Mouse (Mus musculus) adrenal gland, adult 2 months (tissue): ENCODE measurements around the gene Gm13287. TPM values are rescaled to one million over a fixed set of nuclear protein-coding genes. Genes with fewer than 3 reads are reported as not detected.
A peak's percentile ranks its signal among the peaks of the same experiment; 100 is the strongest.
"Not testable (repeated sequence)": the region's sequence is repeated elsewhere in the genome, so short reads cannot be mapped to it uniquely, and the experiment has no call there.

Experiments used
- DNase-seq: peaks from one replicate; pipeline ENCODE4 v3.0.0; 2021
- long read RNA-seq: library from polyadenylated mRNA; stranded (forward); transcript quantifications from one replicate; pipeline ENCODE4 v2.0.0, GENCODE M21; 2021
- polyA plus RNA-seq: library from polyadenylated mRNA; depleted of rRNA; stranded (reverse); fragments of >200 nt; gene quantifications from 2 replicates; pipeline ENCODE4 v1.2.3, GENCODE M21; 2012; rRNA removed
- total RNA-seq, 2 experiments: library from RNA; stranded (reverse); gene quantifications; 2 replicates each; pipeline ENCODE4 v1.2.3; 2021

Gm13287 gene
- total RNA-seq (not detected), polyA plus RNA-seq (0.22 TPM in 1 of 2 replicates, not detected in the other)
- long read RNA-seq: 0 reads

DNA sequence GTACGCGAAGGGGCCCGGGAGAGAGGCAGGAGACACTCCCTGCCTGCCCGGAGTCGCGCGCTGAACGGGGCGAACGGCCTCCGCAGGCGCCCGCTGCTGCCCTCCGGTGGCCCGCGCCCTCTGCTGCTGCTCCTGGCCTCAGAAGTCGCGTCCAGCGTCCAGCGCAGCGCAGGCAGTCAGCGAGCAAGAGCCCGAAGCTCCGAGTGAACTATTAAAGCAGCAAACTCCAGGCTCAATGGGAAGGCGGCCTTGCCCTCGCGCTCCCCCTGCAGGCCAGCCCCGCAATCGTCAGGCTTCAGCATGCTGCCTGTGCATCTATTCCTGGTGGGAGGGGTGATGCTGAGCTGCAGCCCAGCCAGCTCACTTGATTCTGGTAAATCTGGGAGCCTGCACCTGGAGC is at the start of gene Gm13287:
TSS of gene Gm13287 (plus strand) at position 301 of the 400 bp plus-strand sequence.
- not testable (repeated sequence) for DNase-seq

DNA sequence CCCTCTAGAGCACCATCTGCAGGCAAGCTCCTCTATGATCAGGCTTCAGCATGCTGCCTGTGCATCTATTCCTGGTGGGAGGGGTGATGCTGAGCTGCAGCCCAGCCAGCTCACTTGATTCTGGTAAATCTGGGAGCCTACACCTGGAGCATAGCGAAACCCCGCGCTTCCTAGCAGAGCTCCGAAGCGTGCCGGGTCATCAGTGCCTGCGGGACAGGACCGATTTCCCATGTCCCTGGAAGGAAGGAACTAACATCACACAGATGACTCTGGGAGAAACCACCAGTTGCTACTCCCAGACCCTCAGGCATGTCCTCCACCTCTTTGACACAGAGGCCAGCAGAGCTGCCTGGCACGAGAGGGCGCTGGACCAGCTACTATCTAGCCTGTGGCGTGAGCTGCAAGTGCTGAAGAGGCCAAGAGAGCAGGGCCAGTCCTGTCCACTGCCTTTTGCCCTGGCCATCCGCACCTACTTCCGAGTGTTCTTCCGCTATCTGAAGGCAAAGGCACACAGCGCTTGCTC is 48.2 kb upstream of the Gm13287 start, which contains the start of gene Gm13271:
TSS of gene Gm13271 (plus strand) at position 51 of the 523 bp plus-strand sequence.
- peak; percentile 63 for DNase-seq

DNA sequence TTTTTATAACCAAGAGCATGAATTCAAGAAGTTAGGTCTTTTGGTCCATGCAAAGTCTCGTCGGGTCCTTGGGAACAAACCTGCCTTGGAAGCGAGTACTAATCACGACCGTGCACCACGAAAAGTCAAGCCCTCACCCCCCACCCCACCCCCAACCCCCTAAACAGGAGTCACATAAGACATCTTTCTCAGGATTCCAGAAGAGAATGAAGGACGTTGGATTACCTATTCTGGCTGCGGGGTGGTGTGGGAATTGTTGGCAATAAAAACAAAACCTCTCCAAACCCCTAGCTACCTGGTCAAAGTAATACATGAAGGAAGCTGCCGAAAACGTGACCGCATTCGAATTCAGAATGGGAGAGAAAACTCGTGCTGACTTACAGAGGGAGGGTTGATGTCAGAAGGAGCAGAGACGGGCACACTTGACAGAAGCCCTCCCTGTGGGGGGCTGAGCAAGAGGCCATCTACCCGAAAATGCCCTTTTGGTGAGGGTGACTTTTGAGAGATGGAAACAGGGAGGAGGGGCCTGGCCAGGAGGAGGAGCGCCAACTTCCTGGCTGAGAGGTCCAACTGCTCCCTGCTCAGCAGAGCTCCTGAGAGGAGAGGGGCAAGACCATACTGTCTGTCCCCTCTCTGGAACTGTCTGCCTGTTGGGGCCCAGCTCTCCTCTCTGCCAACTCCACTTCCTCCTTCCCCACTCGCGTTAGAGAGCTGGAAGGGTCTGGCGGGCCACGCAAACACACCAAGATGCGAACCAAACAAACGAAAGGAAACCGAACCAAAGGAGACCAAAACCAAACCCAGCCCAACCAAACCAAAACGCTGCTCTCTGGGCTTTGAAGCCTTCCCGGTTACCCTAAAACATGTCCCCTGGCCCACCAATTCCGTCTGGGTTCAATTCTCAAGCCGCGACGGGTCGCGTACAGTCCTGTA is 46.2 kb upstream of the Gm13287 start:
- DNase-seq: peak; percentile 43

DNA sequence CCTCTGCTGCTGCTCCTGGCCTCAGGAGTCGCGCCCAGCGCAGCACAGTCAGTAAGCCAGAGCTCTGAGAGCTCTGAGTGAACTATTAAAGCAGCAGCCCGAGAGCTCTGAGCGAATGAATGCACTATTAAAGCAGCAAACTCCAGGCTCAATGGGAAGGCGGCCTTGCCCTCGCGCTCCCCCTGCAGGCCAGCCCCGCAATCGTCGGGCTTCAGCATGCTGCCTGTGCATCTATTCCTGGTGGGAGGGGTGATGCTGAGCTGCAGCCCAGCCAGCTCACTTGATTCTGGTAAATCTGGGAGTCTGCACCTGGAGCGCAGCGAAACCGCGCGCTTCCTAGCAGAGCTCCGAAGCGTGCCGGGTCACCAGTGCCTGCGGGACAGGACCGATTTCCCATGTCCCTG is 45.4 kb upstream of the Gm13287 start:
- DNase-seq: peak; percentile 92

DNA sequence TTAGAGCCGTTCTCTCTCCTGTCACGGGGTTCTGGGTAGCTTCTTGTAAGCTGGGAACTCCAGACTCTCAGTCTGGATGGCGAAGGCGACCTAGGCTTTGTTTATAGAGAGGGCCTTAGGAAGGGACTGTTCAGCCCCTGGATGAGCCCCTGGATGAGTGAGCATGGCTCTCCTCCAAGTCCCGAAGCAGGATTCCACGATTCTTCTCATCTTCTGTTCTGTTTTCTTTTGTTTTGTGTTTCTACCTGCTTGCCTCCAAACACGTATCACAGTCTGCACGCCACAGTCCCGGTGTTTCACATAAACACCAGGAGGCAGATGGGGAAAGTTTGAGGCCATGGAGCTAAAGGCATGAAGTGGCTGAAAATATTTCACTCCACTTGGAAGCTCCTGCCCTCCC is 44.3 kb upstream of the Gm13287 start:
- DNase-seq: not testable (repeated sequence)

DNA sequence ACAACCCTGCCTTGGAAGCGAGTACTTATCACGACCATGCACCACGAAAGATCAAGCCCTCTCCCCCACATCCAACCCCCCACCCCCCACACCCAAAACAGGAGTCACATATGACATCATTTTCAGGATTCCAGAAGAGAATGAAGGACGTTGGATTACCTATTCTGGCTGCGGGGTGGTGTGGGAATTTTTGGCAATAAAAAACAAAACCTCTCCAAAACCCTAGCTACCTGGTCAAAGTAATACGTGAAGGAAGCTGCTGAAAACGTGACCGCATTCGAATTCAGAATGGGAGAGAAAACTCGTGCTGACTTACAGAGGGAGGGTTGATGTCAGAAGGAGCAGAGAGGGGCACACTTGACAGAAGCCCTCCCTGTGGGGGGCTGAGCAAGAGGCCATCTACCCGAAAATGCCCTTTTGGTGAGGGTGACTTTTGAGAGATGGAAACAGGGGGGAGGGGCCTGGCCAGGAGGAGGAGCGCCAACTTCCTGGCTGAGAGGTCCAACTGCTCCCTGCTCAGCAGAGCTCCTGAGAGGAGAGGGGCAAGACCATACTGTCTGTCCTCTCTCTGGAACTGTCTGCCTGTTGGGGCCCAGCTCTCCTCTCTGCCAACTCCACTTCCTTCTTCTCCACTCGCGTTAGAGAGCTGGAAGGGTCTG is 43.3 kb upstream of the Gm13287 start, which contains the start of gene Gm13283:
TSS of gene Gm13283 (plus strand) at position 510 of the 659 bp plus-strand sequence.
- DNase-seq: peak; percentile 26

DNA sequence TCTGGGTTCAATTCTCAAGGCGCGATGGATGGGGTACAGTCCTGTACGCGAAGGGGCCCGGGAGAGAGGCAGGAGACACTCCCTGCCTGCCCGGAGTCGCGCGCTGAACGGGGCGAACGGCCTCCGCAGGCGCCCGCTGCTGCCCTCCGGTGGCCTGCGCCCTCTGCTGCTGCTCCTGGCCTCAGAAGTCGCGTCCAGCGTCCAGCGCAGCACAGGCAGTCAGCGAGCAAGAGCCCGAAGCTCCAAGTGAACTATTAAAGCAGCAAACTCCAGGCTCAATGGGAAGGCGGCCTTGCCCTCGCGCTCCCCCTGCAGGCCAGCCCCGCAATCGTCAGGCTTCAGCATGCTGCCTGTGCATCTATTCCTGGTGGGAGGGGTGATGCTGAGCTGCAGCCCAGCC is 42.6 kb upstream of the Gm13287 start:
- peak; percentile 90 for DNase-seq

DNA sequence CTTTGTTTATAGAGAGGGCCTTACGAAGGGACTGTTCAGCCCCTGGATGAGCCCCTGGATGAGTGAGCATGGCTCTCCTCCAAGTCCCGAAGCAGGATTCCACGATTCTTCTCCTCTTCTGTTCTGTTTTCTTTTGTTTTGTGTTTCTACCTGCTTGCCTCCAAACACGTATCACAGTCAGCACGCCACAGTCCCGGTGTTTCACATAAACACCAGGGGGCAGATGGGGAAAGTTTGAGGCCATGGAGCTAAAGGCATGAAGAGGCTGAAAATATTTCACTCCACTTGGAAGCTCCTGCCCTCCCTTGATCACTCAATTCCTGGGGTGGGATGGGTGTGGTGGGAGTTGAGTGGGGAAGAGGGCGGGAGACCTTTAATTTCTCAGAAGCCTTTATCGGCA is 41.3 kb upstream of the Gm13287 start:
- DNase-seq: peak; percentile 45

DNA sequence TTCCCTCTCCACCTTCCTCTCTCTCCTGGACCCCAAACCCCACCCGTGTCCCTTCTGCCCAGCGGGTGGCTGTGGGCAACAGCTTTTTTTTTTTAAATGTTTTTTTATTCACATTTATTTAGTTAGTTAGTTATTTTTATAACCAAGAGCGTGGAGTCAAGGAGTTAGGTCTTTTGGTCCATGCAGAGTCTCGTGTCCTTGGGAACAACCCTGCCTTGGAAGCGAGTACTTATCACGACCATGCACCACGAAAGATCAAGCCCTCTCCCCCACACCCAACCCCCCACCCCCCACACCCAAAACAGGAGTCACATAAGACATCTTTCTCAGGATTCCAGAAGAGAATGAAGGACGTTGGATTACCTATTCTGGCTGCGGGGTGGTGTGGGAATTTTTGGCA is 40.7 kb upstream of the Gm13287 start:
- DNase-seq: not testable (repeated sequence)

DNA sequence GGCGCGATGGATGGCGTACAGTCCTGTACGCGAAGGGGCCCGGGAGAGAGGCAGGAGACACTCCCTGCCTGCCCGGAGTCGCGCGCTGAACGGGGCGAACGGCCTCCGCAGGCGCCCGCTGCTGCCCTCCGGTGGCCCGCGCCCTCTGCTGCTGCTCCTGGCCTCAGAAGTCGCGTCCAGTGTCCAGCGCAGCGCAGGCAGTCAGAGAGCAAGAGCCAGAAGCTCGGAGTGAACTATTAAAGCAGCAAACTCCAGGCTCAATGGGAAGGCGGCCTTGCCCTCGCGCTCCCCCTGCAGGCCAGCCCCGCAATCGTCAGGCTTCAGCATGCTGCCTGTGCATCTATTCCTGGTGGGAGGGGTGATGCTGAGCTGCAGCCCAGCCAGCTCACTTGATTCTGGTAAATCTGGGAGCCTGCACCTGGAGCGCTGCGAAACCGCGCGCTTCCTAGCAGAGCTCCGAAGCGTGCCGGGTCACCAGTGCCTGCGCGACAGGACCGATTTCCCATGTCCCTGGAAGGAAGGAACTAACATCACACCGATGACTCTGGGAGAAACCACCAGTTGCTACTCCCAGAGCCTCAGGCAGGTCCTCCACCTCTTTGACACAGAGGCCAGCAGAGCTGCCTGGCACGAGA is 39.6 kb upstream of the Gm13287 start:
- DNase-seq: peak; percentile 86

DNA sequence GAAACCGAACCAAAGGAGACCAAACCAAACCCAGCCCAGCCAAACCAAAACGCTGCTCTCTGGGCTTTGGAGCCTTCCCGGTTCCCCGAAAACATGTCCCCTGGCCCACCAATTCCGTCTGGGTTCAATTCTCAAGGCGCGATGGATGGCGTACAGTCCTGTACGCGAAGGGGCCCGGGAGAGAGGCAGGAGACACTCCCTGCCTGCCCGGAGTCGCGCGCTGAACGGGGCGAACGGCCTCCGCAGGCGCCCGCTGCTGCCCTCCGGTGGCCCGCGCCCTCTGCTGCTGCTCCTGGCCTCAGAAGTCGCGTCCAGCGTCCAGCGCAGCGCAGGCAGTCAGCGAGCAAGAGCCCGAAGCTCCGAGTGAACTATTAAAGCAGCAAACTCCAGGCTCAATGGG is 29.5 kb upstream of the Gm13287 start, which contains the start of gene Gm13290:
TSS of gene Gm13290 (plus strand) at position 301 of the 400 bp plus-strand sequence.
- not testable (repeated sequence) for DNase-seq

DNA sequence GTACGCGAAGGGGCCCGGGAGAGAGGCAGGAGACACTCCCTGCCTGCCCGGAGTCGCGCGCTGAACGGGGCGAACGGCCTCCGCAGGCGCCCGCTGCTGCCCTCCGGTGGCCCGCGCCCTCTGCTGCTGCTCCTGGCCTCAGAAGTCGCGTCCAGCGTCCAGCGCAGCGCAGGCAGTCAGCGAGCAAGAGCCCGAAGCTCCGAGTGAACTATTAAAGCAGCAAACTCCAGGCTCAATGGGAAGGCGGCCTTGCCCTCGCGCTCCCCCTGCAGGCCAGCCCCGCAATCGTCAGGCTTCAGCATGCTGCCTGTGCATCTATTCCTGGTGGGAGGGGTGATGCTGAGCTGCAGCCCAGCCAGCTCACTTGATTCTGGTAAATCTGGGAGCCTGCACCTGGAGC is 26.4 kb upstream of the Gm13287 start, which contains the start of gene Gm13289:
TSS of gene Gm13289 (plus strand) at position 301 of the 400 bp plus-strand sequence.
- DNase-seq: not testable (repeated sequence)

DNA sequence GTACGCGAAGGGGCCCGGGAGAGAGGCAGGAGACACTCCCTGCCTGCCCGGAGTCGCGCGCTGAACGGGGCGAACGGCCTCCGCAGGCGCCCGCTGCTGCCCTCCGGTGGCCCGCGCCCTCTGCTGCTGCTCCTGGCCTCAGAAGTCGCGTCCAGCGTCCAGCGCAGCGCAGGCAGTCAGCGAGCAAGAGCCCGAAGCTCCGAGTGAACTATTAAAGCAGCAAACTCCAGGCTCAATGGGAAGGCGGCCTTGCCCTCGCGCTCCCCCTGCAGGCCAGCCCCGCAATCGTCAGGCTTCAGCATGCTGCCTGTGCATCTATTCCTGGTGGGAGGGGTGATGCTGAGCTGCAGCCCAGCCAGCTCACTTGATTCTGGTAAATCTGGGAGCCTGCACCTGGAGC is 23.5 kb upstream of the Gm13287 start, which contains the start of gene Gm13272:
TSS of gene Gm13272 (plus strand) at position 301 of the 400 bp plus-strand sequence.
- DNase-seq: not testable (repeated sequence)

DNA sequence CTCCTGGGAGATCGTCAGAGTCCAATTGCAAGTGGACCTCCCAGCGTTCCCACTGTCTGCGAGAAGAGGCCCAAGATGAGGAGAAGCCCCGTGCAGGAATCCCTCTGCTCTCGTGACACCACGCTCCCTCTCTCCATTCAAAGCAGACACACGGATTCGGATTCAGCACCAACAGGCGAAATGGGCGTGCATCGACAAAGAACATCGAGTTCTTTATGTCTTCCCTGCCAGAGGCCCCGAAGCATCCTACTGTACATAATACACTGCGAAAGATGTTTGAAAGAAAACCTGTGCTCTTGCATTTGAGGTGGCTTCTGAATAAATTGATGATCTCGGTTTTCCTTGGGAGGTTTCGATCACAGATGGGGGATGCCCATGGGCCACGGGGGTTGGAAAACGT is 22.7 kb upstream of the Gm13287 start:
- not testable (repeated sequence) for DNase-seq

DNA sequence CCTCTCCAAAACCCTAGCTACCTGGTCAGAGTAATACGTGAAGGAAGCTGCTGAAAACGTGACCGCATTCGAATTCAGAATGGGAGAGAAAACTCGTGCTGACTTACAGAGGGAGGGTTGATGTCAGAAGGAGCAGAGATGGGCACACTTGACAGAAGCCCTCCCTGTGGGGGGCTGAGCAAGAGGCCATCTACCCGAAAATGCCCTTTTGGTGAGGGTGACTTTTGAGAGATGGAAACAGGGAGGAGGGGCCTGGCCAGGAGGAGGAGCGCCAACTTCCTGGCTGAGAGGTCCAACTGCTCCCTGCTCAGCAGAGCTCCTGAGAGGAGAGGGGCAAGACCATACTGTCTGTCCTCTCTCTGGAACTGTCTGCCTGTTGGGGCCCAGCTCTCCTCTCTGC is 21.2 kb upstream of the Gm13287 start, which contains the start of gene Ifnz:
TSS of gene Ifnz (plus strand) at position 301 of the 400 bp plus-strand sequence.
- not testable (repeated sequence) for DNase-seq

DNA sequence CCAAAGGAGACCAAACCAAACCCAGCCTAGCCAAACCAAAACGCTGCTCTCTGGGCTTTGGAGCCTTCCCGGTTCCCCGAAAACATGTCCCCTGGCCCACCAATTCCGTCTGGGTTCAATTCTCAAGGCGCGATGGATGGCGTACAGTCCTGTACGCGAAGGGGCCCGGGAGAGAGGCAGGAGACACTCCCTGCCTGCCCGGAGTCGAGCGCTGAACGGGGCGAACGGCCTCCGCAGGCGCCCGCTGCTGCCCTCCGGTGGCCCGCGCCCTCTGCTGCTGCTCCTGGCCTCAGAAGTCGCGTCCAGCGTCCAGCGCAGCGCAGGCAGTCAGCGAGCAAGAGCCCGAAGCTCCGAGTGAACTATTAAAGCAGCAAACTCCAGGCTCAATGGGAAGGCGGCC is 20.7 kb upstream of the Gm13287 start:
- peak; percentile 48 for DNase-seq

DNA sequence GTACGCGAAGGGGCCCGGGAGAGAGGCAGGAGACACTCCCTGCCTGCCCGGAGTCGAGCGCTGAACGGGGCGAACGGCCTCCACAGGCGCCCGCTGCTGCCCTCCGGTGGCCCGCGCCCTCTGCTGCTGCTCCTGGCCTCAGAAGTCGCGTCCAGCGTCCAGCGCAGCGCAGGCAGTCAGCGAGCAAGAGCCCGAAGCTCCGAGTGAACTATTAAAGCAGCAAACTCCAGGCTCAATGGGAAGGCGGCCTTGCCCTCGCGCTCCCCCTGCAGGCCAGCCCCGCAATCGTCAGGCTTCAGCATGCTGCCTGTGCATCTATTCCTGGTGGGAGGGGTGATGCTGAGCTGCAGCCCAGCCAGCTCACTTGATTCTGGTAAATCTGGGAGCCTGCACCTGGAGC is 17.6 kb upstream of the Gm13287 start, which contains the start of gene Gm13276:
TSS of gene Gm13276 (plus strand) at position 301 of the 400 bp plus-strand sequence.
- DNase-seq: not testable (repeated sequence)

DNA sequence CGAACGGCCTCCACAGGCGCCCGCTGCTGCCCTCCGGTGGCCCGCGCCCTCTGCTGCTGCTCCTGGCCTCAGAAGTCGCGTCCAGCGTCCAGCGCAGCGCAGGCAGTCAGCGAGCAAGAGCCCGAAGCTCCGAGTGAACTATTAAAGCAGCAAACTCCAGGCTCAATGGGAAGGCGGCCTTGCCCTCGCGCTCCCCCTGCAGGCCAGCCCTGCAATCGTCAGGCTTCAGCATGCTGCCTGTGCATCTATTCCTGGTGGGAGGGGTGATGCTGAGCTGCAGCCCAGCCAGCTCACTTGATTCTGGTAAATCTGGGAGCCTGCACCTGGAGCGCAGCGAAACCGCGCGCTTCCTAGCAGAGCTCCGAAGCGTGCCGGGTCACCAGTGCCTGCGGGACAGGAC is 14.7 kb upstream of the Gm13287 start, which contains the start of gene Gm13277:
TSS of gene Gm13277 (plus strand) at position 231 of the 400 bp plus-strand sequence.
- peak; percentile 79 for DNase-seq

DNA sequence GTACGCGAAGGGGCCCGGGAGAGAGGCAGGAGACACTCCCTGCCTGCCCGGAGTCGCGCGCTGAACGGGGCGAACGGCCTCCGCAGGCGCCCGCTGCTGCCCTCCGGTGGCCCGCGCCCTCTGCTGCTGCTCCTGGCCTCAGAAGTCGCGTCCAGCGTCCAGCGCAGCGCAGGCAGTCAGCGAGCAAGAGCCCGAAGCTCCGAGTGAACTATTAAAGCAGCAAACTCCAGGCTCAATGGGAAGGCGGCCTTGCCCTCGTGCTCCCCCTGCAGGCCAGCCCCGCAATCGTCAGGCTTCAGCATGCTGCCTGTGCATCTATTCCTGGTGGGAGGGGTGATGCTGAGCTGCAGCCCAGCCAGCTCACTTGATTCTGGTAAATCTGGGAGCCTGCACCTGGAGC is 11.8 kb upstream of the Gm13287 start, which contains the start of gene Gm13278:
TSS of gene Gm13278 (plus strand) at position 301 of the 400 bp plus-strand sequence.
- not testable (repeated sequence) for DNase-seq

DNA sequence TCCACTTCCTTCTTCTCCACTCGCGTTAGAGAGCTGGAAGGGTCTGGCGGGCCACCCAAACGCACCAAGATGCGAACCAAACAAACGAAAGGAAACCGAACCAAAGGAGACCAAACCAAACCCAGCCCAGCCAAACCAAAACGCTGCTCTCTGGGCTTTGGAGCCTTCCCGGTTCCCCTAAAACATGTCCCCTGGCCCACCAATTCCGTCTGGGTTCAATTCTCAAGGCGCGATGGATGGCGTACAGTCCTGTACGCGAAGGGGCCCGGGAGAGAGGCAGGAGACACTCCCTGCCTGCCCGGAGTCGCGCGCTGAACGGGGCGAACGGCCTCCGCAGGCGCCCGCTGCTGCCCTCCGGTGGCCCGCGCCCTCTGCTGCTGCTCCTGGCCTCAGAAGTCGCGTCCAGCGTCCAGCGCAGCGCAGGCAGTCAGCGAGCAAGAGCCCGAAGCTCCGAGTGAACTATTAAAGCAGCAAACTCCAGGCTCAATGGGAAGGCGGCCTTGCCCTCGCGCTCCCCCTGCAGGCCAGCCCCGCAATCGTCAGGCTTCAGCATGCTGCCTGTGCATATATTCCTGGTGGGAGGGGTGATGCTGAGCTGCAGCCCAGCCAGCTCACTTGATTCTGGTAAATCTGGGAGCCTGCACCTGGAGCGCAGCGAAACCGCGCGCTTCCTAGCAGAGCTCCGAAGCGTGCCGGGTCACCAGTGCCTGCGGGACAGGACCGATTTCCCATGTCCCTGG is 8.9 kb upstream of the Gm13287 start, which contains the start of gene Gm13275:
TSS of gene Gm13275 (plus strand) at position 552 of the 740 bp plus-strand sequence.
- DNase-seq: peak; percentile 77
